In genomic region chr16:42859251-42859650, GRCm38 (mm10) we compare ENCODE assay signal across 32 mouse cellular contexts.
"Had no signal": no experiment of that assay in that cellular context is flagged by ENCODE, and none has a peak within 500 bp of the region (broad histone marks: within the 10 kb centered on the region; RNA-seq: fewer than 3 reads in every experiment).

No protein-coding gene starts in this region.

- ATAC-seq: liver, embryonic 12.5 days; liver, postnatal 0 days; lung, postnatal 0 days; midbrain, embryonic 13.5 days; midbrain, embryonic 15.5 days; midbrain, embryonic 16.5 days had no signal

- DNase-seq: left cerebral cortex, postnatal 4 days; liver; liver, embryonic 13.5 days; liver, postnatal 0 days; lung, adult 18-20 months; lung, adult 2 months; lung, embryonic 14.5 days; lung, postnatal 10 days; lung, postnatal 14 days; lung, postnatal 36 days; lung, postnatal 4 days; midbrain, embryonic 14.5 days had no signal

- H3K4me2 ChIP-seq: limb, embryonic 12.5 days; limb, embryonic 13.5 days; limb, embryonic 15.5 days; liver, embryonic 11.5 days; liver, embryonic 12.5 days; liver, embryonic 13.5 days; liver, embryonic 15.5 days; lung, embryonic 14.5 days; lung, embryonic 15.5 days; midbrain, embryonic 11.5 days; midbrain, embryonic 12.5 days; midbrain, embryonic 13.5 days; midbrain, embryonic 15.5 days; neural tube, embryonic 12.5 days had no signal

- H3K27ac ChIP-seq: limb, embryonic 10.5 days; limb, embryonic 12.5 days; limb, embryonic 13.5 days; limb, embryonic 15.5 days; liver, embryonic 12.5 days; liver, embryonic 13.5 days; liver, embryonic 14.5 days; liver, embryonic 15.5 days; lung, embryonic 15.5 days; macrophage; midbrain, embryonic 10.5 days; midbrain, embryonic 12.5 days; midbrain, embryonic 13.5 days; midbrain, embryonic 15.5 days; neural tube, embryonic 12.5 days had no signal

- H3K9me3 ChIP-seq: limb, embryonic 10.5 days; limb, embryonic 12.5 days; limb, embryonic 15.5 days; liver, embryonic 12.5 days; liver, embryonic 13.5 days; liver, embryonic 15.5 days; lung, embryonic 15.5 days; megakaryocyte, embryonic 14.5 days; midbrain, embryonic 10.5 days; midbrain, embryonic 12.5 days; midbrain, embryonic 13.5 days; midbrain, embryonic 15.5 days; neural tube, embryonic 12.5 days had no signal

- H3K4me1 ChIP-seq: limb, embryonic 10.5 days; limb, embryonic 15.5 days; liver, embryonic 12.5 days; liver, embryonic 13.5 days; liver, embryonic 15.5 days; lung, embryonic 15.5 days; megakaryocyte, embryonic 14.5 days; midbrain, embryonic 10.5 days; midbrain, embryonic 12.5 days; midbrain, embryonic 13.5 days; midbrain, embryonic 15.5 days; neural tube, embryonic 12.5 days had no signal

- H3K36me3 ChIP-seq: limb, embryonic 10.5 days; limb, embryonic 12.5 days; limb, embryonic 13.5 days; limb, embryonic 15.5 days; liver, embryonic 12.5 days; liver, embryonic 13.5 days; liver, embryonic 15.5 days; lung, embryonic 15.5 days; midbrain, embryonic 10.5 days; midbrain, embryonic 12.5 days; midbrain, embryonic 13.5 days; midbrain, embryonic 15.5 days; neural tube, embryonic 12.5 days had no signal

- H3K4me3 ChIP-seq: limb, embryonic 10.5 days; limb, embryonic 12.5 days; limb, embryonic 13.5 days; limb, embryonic 15.5 days; liver, embryonic 12.5 days; liver, embryonic 13.5 days; liver, embryonic 15.5 days; lung, embryonic 15.5 days; megakaryocyte, embryonic 14.5 days; midbrain, embryonic 10.5 days; midbrain, embryonic 12.5 days; midbrain, embryonic 13.5 days; midbrain, embryonic 15.5 days; myocyte; neural tube, embryonic 12.5 days had no signal

- H3K27me3 ChIP-seq: limb, embryonic 12.5 days; limb, embryonic 13.5 days; limb, embryonic 15.5 days; liver, embryonic 12.5 days; liver, embryonic 13.5 days; liver, embryonic 15.5 days; lung, embryonic 15.5 days; megakaryocyte, embryonic 14.5 days; midbrain, embryonic 12.5 days; midbrain, embryonic 13.5 days; midbrain, embryonic 15.5 days; neural tube, embryonic 12.5 days had no signal

- H3K9ac ChIP-seq: limb, embryonic 12.5 days; limb, embryonic 13.5 days; limb, embryonic 15.5 days; liver, embryonic 12.5 days; liver, embryonic 13.5 days; liver, embryonic 14.5 days; liver, embryonic 15.5 days; liver, postnatal 0 days; lung, embryonic 14.5 days; lung, embryonic 15.5 days; midbrain, embryonic 12.5 days; midbrain, embryonic 13.5 days; midbrain, embryonic 15.5 days; neural tube, embryonic 12.5 days had no signal
